ENCODE assay signal across 8 mouse cellular contexts in the genomic region with DNA sequence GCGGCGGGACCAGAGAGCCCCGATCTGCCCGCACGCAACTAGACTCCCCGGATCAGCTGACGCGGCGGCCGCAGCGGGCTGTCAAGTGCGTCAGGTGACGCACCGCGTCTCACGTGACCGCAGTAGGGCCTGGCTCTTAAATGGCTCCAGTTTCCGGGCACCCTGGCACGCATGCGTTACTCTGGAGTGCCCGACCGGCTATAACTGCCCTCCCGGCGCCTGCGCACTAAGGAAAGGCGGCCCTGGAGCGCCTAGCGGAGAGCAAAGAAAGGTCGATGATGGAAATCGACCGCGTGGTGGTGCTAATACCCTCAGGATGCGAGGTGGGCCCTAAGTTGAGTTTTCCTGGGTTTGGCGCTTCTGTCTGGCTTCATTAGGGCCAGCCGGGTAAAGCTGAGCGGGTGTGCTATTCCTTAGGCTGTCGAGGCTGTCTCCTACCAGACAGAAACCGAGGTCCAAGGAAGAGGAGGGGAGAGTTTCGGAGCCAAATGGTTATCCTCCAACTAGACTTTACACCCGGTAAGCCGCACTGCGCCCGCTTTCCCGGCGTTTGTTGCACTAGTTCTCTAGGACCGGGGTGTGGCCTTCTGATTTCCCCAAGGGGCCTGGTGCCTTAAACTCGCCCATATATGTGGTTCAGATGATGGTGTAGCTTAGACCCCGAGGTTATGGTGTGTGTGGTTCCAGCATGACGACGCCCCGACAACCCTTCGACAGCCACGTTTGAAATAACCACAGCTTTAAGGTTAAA. TPM values are rescaled to one million over a fixed set of nuclear protein-coding genes. Genes with fewer than 3 reads are reported as not detected.
A peak's percentile ranks its signal among the peaks of the same experiment; 100 is the strongest.
DNase-seq lines count a peak whose midpoint lies in the region; ATAC-seq and TF ChIP-seq lines count a peak whose summit lies in the region.

Atp6v0d1 (minus strand) TSS at position 96 of the 751 bp plus-strand sequence.

- no peak within 1 kb of the TSS for H3K27ac ChIP-seq in ES-E14 (ENCODE audit: insufficient read depth, low read depth, low read length, poor library complexity, severe bottlenecking)
- peak within 1 kb of the TSS; percentile 84 for H3K27ac ChIP-seq in forebrain, embryonic 15.5 days (replicated peaks)

- no peaks in the 10 kb centered on the region for H3K9me3 ChIP-seq in ES-E14 (ENCODE audit: control insufficient read depth, insufficient read depth, low read depth, low read length)
- H3K9me3 ChIP-seq in forebrain, embryonic 15.5 days = no peaks in the 10 kb centered on the region

- peak within 1 kb of the TSS; percentile 78 to 81 for H3K4me3 ChIP-seq in ES-E14 (ENCODE audit: insufficient read depth in 1 of 2, low read depth in 1 of 2, low read length in 2 of 2, poor library complexity in 1 of 2, severe bottlenecking in 1 of 2)
- peak within 1 kb of the TSS; percentile 75 for H3K4me3 ChIP-seq in forebrain, embryonic 15.5 days
- peak within 1 kb of the TSS; percentile 77 for H3K4me3 ChIP-seq in lung, adult 2 months (replicated peaks; ENCODE audit: extremely low read depth, low read depth, low read length)

- TF ChIP-seq POLR2A in lung, adult 2 months (IDR thresholded peaks at IDR 0.05; ENCODE audit: borderline replicate concordance, extremely low read depth, low read depth, low read length) = peak; percentile 55

- H3K27me3 ChIP-seq in forebrain, embryonic 15.5 days = no peaks in the 10 kb centered on the region

- H3K36me3 ChIP-seq in ES-E14 (ENCODE audit: control insufficient read depth, insufficient read depth, low read length, poor library complexity, severe bottlenecking) = no peaks in the 10 kb centered on the region
- H3K36me3 ChIP-seq in forebrain, embryonic 15.5 days = no peaks in the 10 kb centered on the region

- intact Hi-C loops in heart, postnatal 25 days (cut with DNase I) = loop anchor here (1.0 to 5.0 kb wide), 3 partner anchors 28 to 121 kb away; partner anchors contain the start of gene Carmil2

- peak; percentile 99 for DNase-seq in ES-E14 (ENCODE audit: low read depth, low spot score)
- DNase-seq in cerebellum, adult 11-12 months = peak; percentile 100
- DNase-seq in heart, postnatal 25 days (ENCODE audit: low spot score) = peak; percentile 99
- peak; percentile 100 for DNase-seq in layer of hippocampus, adult 18-20 months (ENCODE audit: low spot score in 2 of 2)
- DNase-seq in lung, adult 2 months = peak; percentile 96
- peak; percentile 99 for DNase-seq in thymus, adult 18-20 months

- peak; percentile 80 for TF ChIP-seq CTCF in lung, adult 2 months (IDR thresholded peaks at IDR 0.05; ENCODE audit: insufficient read depth, low read length)

- peak within 1 kb of the TSS; percentile 83 for H3K9ac ChIP-seq in ES-E14 (ENCODE audit: insufficient read depth, low read depth, low read length, poor library complexity, severe bottlenecking)
- peak within 1 kb of the TSS; percentile 80 for H3K9ac ChIP-seq in forebrain, embryonic 15.5 days (replicated peaks)

- in situ Hi-C loops in ES-E14 (cut with MboI; ENCODE audit: low sequenced_read_pairs in 2 of 2, unreplicated experiment in 2 of 2) = no loop called here

- peak; percentile 99 for ATAC-seq in forebrain, embryonic 15.5 days (replicated peaks)
- peak; percentile 85 for ATAC-seq in neutrophil, adult 5-6 weeks (ENCODE audit: extremely low read depth, insufficient number of reproducible peaks, low FRiP score, poor library complexity, severe bottlenecking)

- H3K4me1 ChIP-seq in ES-E14 (ENCODE audit: control insufficient read depth in 2 of 2, insufficient read depth in 2 of 2, low read length in 2 of 2, poor library complexity in 1 of 2) = peaks cover 2 to 10% of the 10 kb centered on the region in 2 experiments; a peak in 2 of 4 replicates
- peaks cover 37% of the 10 kb centered on the region for H3K4me1 ChIP-seq in forebrain, embryonic 15.5 days
- H3K4me1 ChIP-seq in lung, adult 2 months (ENCODE audit: control insufficient read depth, insufficient read depth, low read length) = peaks cover 5% of the 10 kb centered on the region; the same call in 1 of the 2 replicates

- WGBS in forebrain, embryonic 15.5 days = 2% methylated on average over 53 of the region's 53 CpGs
- under 1% methylated on average over 53 of the region's 53 CpGs for WGBS in lung, adult 2 months

- H3K4me2 ChIP-seq in forebrain, embryonic 15.5 days (replicated peaks) = peak within 1 kb of the TSS; percentile 66

TF ChIP-seq in ES-E14, 5 proteins besides CTCF, POLR2A, EP300 and RAD21:
- TF ChIP-seq ZC3H11A (IDR thresholded peaks at IDR 0.05; ENCODE audit: borderline replicate concordance, low read depth, low read length) (no peak), ZNF384 (IDR thresholded peaks at IDR 0.05; ENCODE audit: low read depth, low read length) (no peak), HCFC1 (IDR thresholded peaks at IDR 0.05; ENCODE audit: borderline replicate concordance, insufficient read depth, low read length) (peak; percentile 74), CHD2 (IDR thresholded peaks at IDR 0.05; ENCODE audit: low read depth, low read length) (no peak)

RNA-seq across cellular contexts. Expression of gene Atp6v0d1, which starts in this region (rescaled TPM):
- total RNA-seq in ES-E14 (2012; rRNA removed) = 65.1 and 85.5 TPM in 2 replicates
- polyA plus RNA-seq in forebrain, embryonic 15.5 days (2015; fragmentation: Nextera tagmentation; extraction: Ambion mirVana) = 184 and 193 TPM in 2 replicates
- total RNA-seq in heart, postnatal 25 days (2021) = 10 to 100 TPM; 45.7 to 53.2 TPM
- 100 to 1,000 TPM; 280 to 300 TPM for total RNA-seq in layer of hippocampus, adult 18-20 months (2021)
- 101 and 121 TPM in 2 replicates for polyA plus RNA-seq in lung, adult 2 months (2012; rRNA removed)
- 71.1 and 86.3 TPM in 2 replicates for total RNA-seq in neutrophil, adult 5-6 weeks (2017)
